ENCODE assay signal across 16 mouse cellular contexts in the genomic region with DNA sequence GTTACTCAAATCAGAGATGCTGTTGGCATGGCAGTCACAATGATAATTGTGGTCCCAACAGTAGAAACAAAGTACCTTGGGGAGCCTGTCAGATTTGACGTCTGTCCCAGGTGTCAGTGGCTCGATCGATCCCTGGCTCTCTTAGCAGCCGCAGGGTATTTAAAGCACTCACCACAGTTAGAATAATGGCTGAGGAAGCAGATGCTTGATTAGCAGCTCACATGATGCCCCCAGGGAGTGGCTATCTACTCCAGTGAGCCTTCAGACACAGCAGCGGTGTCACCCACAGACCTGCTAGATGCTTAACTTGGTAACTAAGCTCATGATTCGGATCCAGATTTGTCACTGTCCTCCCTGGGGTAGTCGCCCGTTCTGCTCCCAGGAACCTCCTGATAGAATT. TPM values are rescaled to one million over a fixed set of nuclear protein-coding genes. Genes with fewer than 3 reads are reported as not detected.
DNase-seq lines count a peak whose midpoint lies in the region; ATAC-seq and TF ChIP-seq lines count a peak whose summit lies in the region.
"Had no signal": no experiment of that assay in that cellular context is flagged by ENCODE, and none has a peak within 500 bp of the region (broad histone marks: within the 10 kb centered on the region; RNA-seq: fewer than 3 reads in every experiment).

No protein-coding gene starts in this region.

- WGBS in hindbrain, embryonic 11.5 days, result 51% methylated on average over 8 of the region's 8 CpGs
- 49% methylated on average over 8 of the region's 8 CpGs for WGBS in hindbrain, embryonic 16.5 days
- WGBS in lung, postnatal 0 days, result 49% methylated on average over 8 of the region's 8 CpGs
- 58% methylated on average over 8 of the region's 8 CpGs for WGBS in forebrain, embryonic 10.5 days

- H3K4me2 ChIP-seq in hindbrain, embryonic 11.5 days (replicated peaks; ENCODE audit: low read depth, low read length), result no peak overlapping the region
- no peak overlapping the region for H3K4me2 ChIP-seq in hindbrain, embryonic 16.5 days (ENCODE audit: low read length)
- H3K4me2 ChIP-seq in lung, postnatal 0 days (replicated peaks; ENCODE audit: low read depth, low read length), result no peak overlapping the region
- H3K4me2 ChIP-seq: intestine, embryonic 15.5 days; limb, embryonic 13.5 days had no signal

- no peak for TF ChIP-seq CTCF in lung, postnatal 0 days (IDR thresholded peaks at IDR 0.05)

- H3K4me1 ChIP-seq in hindbrain, embryonic 11.5 days (replicated peaks; ENCODE audit: control insufficient read depth, insufficient read depth, low read length), result no peaks in the 10 kb centered on the region
- no peaks in the 10 kb centered on the region for H3K4me1 ChIP-seq in hindbrain, embryonic 16.5 days (ENCODE audit: control insufficient read depth, insufficient read depth, low read depth, low read length)
- no peaks in the 10 kb centered on the region for H3K4me1 ChIP-seq in lung, postnatal 0 days (ENCODE audit: insufficient read depth, low read depth, low read length)
- H3K4me1 ChIP-seq in forebrain, embryonic 10.5 days, result no peaks in the 10 kb centered on the region
- H3K4me1 ChIP-seq: intestine, embryonic 15.5 days; limb, embryonic 13.5 days had no signal

- H3K27me3 ChIP-seq in hindbrain, embryonic 11.5 days (ENCODE audit: control insufficient read depth, insufficient read depth, low read length), result no peaks in the 10 kb centered on the region
- no peaks in the 10 kb centered on the region for H3K27me3 ChIP-seq in hindbrain, embryonic 16.5 days (replicated peaks; ENCODE audit: control insufficient read depth, insufficient read depth, low read length)
- no peaks in the 10 kb centered on the region for H3K27me3 ChIP-seq in lung, postnatal 0 days (replicated peaks; ENCODE audit: insufficient read depth, low read length)
- H3K27me3 ChIP-seq in forebrain, embryonic 10.5 days (ENCODE audit: poor library complexity, severe bottlenecking), result no peaks in the 10 kb centered on the region
- H3K27me3 ChIP-seq: intestine, embryonic 15.5 days; limb, embryonic 13.5 days; Patski had no signal

- H3K9ac ChIP-seq in hindbrain, embryonic 11.5 days (ENCODE audit: low read depth, low read length), result no peak overlapping the region
- H3K9ac ChIP-seq in hindbrain, embryonic 16.5 days (ENCODE audit: low read depth, low read length), result no peak overlapping the region
- no peak overlapping the region for H3K9ac ChIP-seq in lung, postnatal 0 days (replicated peaks; ENCODE audit: low read depth)
- H3K9ac ChIP-seq: intestine, embryonic 15.5 days; limb, embryonic 13.5 days had no signal

- TF ChIP-seq EP300 in lung, postnatal 0 days (IDR thresholded peaks at IDR 0.05), result no peak

- no peaks in the 10 kb centered on the region for H3K36me3 ChIP-seq in hindbrain, embryonic 11.5 days (ENCODE audit: control insufficient read depth, insufficient read depth, low read length)
- no peaks in the 10 kb centered on the region for H3K36me3 ChIP-seq in hindbrain, embryonic 16.5 days (ENCODE audit: control insufficient read depth, insufficient read depth, low read length)
- no peaks in the 10 kb centered on the region for H3K36me3 ChIP-seq in lung, postnatal 0 days (ENCODE audit: insufficient read depth, low read length)
- no peaks in the 10 kb centered on the region for H3K36me3 ChIP-seq in forebrain, embryonic 10.5 days (replicated peaks)
- H3K36me3 ChIP-seq: intestine, embryonic 15.5 days; limb, embryonic 13.5 days had no signal

- H3K27ac ChIP-seq in hindbrain, embryonic 11.5 days (ENCODE audit: low read depth, low read length), result no peak overlapping the region
- no peak overlapping the region for H3K27ac ChIP-seq in hindbrain, embryonic 16.5 days (ENCODE audit: low read depth, low read length)
- H3K27ac ChIP-seq in lung, postnatal 0 days (ENCODE audit: low read length), result no peak overlapping the region
- no peak overlapping the region for H3K27ac ChIP-seq in forebrain, embryonic 10.5 days
- H3K27ac ChIP-seq: intestine, embryonic 15.5 days; limb, embryonic 13.5 days had no signal

- ATAC-seq in hindbrain, embryonic 11.5 days (ENCODE audit: low FRiP score), result peak; percentile 45; the same call in 1 of the 2 replicates
- ATAC-seq in hindbrain, embryonic 16.5 days, result no peak
- ATAC-seq in neutrophil, adult 5-6 weeks (ENCODE audit: extremely low read depth, insufficient number of reproducible peaks, low FRiP score, poor library complexity, severe bottlenecking), result peak; percentile 48; the same call in 1 of the 2 replicates
- no peak for ATAC-seq in lung, postnatal 0 days
- ATAC-seq: intestine, embryonic 15.5 days; Patski had no signal

- H3K9me3 ChIP-seq in hindbrain, embryonic 11.5 days (ENCODE audit: control insufficient read depth, low read length), result no peaks in the 10 kb centered on the region
- H3K9me3 ChIP-seq in hindbrain, embryonic 16.5 days (ENCODE audit: control insufficient read depth, low read length), result no peaks in the 10 kb centered on the region
- H3K9me3 ChIP-seq in lung, postnatal 0 days (ENCODE audit: low read length), result no peaks in the 10 kb centered on the region
- no peaks in the 10 kb centered on the region for H3K9me3 ChIP-seq in forebrain, embryonic 10.5 days
- H3K9me3 ChIP-seq: intestine, embryonic 15.5 days; limb, embryonic 13.5 days had no signal

- peak; percentile 34 for DNase-seq in hindbrain, embryonic 11.5 days (ENCODE audit: low spot score)
- DNase-seq in B cell, adult 2 months, result peak; percentile 74 to 80
- peak; percentile 30 for DNase-seq in embryo, embryonic 11 days
- DNase-seq in lung, postnatal 0 days (ENCODE audit: low spot score), result no peak
- no peak for DNase-seq in urinary bladder, adult 18-20 months (ENCODE audit: low spot score in 2 of 2)
- DNase-seq in forebrain, embryonic 10.5 days (ENCODE audit: extremely low spot score, low spot score), result no peak
- DNase-seq: adrenal gland, adult 8-10 months; cerebellum, postnatal 14 days; kidney, postnatal 36 days had no signal

- no peak overlapping the region for H3K4me3 ChIP-seq in hindbrain, embryonic 11.5 days (ENCODE audit: low read depth, low read length)
- H3K4me3 ChIP-seq in hindbrain, embryonic 16.5 days (ENCODE audit: low read length), result no peak overlapping the region
- no peak overlapping the region for H3K4me3 ChIP-seq in lung, postnatal 0 days (ENCODE audit: low read depth, low read length)
- no peak overlapping the region for H3K4me3 ChIP-seq in forebrain, embryonic 10.5 days
- H3K4me3 ChIP-seq: erythroblast, embryonic 14.5 days; intestine, embryonic 15.5 days; limb, embryonic 13.5 days had no signal

RNA-seq across cellular contexts. Expression of a gene that starts 28.0 kb away (rescaled TPM):
- 61.0 and 66.6 TPM in 2 replicates for polyA plus RNA-seq in hindbrain, embryonic 11.5 days (2014; fragmentation: Nextera tagmentation; extraction: Ambion mirVana)
- 204 and 239 TPM in 2 replicates for polyA plus RNA-seq in hindbrain, embryonic 16.5 days (2015; fragmentation: Nextera tagmentation; extraction: Ambion mirVana)
- 0.12 TPM in 1 of 2 replicates, not detected in the other for total RNA-seq in neutrophil, adult 5-6 weeks (2017)
- polyA plus RNA-seq in lung, postnatal 0 days (2015; fragmentation: Nextera tagmentation; extraction: Ambion mirVana), result 1.1 and 1.2 TPM in 2 replicates
- 32.6 and 33.0 TPM in 2 replicates for polyA plus RNA-seq in forebrain, embryonic 10.5 days (2016; fragmentation: Nextera tagmentation; extraction: Ambion mirVana)
- total RNA-seq: monocyte, adult 5-6 weeks had no signal
- polyA plus RNA-seq: erythroblast, embryonic 14.5 days had no signal

RNA-seq across cellular contexts. Expression of a gene that starts 28.2 kb away (rescaled TPM):
- polyA plus RNA-seq in hindbrain, embryonic 11.5 days (2014; fragmentation: Nextera tagmentation; extraction: Ambion mirVana), result 2.6 and 3.0 TPM in 2 replicates
- 3.1 and 3.5 TPM in 2 replicates for polyA plus RNA-seq in hindbrain, embryonic 16.5 days (2015; fragmentation: Nextera tagmentation; extraction: Ambion mirVana)
- total RNA-seq in neutrophil, adult 5-6 weeks (2017), result 22.3 and 23.0 TPM in 2 replicates
- 2.1 and 2.2 TPM in 2 replicates for polyA plus RNA-seq in lung, postnatal 0 days (2015; fragmentation: Nextera tagmentation; extraction: Ambion mirVana)
- polyA plus RNA-seq in forebrain, embryonic 10.5 days (2016; fragmentation: Nextera tagmentation; extraction: Ambion mirVana), result 0.26 and 0.51 TPM in 2 replicates
- polyA plus RNA-seq: erythroblast, embryonic 14.5 days had no signal

RNA-seq across cellular contexts. Expression of a gene that starts 45.7 kb away (rescaled TPM):
- polyA plus RNA-seq in hindbrain, embryonic 11.5 days (2014; fragmentation: Nextera tagmentation; extraction: Ambion mirVana), result 45.3 and 54.4 TPM in 2 replicates
- 57.4 and 75.4 TPM in 2 replicates for polyA plus RNA-seq in hindbrain, embryonic 16.5 days (2015; fragmentation: Nextera tagmentation; extraction: Ambion mirVana)
- total RNA-seq in neutrophil, adult 5-6 weeks (2017), result 155 and 160 TPM in 2 replicates
- 28.0 and 29.6 TPM in 2 replicates for polyA plus RNA-seq in lung, postnatal 0 days (2015; fragmentation: Nextera tagmentation; extraction: Ambion mirVana)
- polyA plus RNA-seq in forebrain, embryonic 10.5 days (2016; fragmentation: Nextera tagmentation; extraction: Ambion mirVana), result 60.6 and 61.5 TPM in 2 replicates

RNA-seq across cellular contexts. Expression of a gene that starts 59.0 kb away (rescaled TPM):
- polyA plus RNA-seq in hindbrain, embryonic 11.5 days (2014; fragmentation: Nextera tagmentation; extraction: Ambion mirVana), result 1.9 TPM in 2 replicates
- polyA plus RNA-seq in hindbrain, embryonic 16.5 days (2015; fragmentation: Nextera tagmentation; extraction: Ambion mirVana), result 6.0 and 6.8 TPM in 2 replicates
- 18.9 and 19.7 TPM in 2 replicates for total RNA-seq in neutrophil, adult 5-6 weeks (2017)
- 7.6 and 7.7 TPM in 2 replicates for polyA plus RNA-seq in lung, postnatal 0 days (2015; fragmentation: Nextera tagmentation; extraction: Ambion mirVana)
- 1.7 and 1.8 TPM in 2 replicates for polyA plus RNA-seq in forebrain, embryonic 10.5 days (2016; fragmentation: Nextera tagmentation; extraction: Ambion mirVana)

Comparison
In these comparisons a context has a peak if more than half of its experiments do, and no peak if none do; other contexts are left out.
1. ATAC-seq: peak in hindbrain, embryonic 11.5 days (single experiment) and neutrophil, adult 5-6 weeks (single experiment); none in hindbrain, embryonic 16.5 days (single experiment) and lung, postnatal 0 days (single experiment).
2. DNase-seq: peak in hindbrain, embryonic 11.5 days (single experiment), B cell, adult 2 months (2 of 2) and embryo, embryonic 11 days (single experiment); none in lung, postnatal 0 days (single experiment), urinary bladder, adult 18-20 months (0 of 2) and forebrain, embryonic 10.5 days (single experiment).
3. RNA of a gene that starts 28.0 kb away (polyA plus RNA-seq): 204 to 239 TPM in hindbrain, embryonic 16.5 days, 61.0 to 66.6 TPM in hindbrain, embryonic 11.5 days and 32.6 to 33.0 TPM in forebrain, embryonic 10.5 days; 1.1 to 1.2 TPM in lung, postnatal 0 days; every median in the first group is over 10 times any median in the second.